Mouse (Mus musculus) megakaryocyte, embryonic 14.5 days (primary cell): Measurements from ENCODE around the gene Trim60.

Experiments used
- FLI1 ChIP-seq: IDR thresholded peaks from 2 replicates; pipeline ENCODE4 v1.6.1; 2012; ENCODE audit warnings: low read length, inconsistent platforms, mixed read lengths
- GATA1 ChIP-seq: IDR thresholded peaks from 3 replicates; pipeline ENCODE4 v1.6.1; 2012; ENCODE audit warnings: mixed read lengths, low read length, inconsistent platforms, borderline replicate concordance

DNA sequence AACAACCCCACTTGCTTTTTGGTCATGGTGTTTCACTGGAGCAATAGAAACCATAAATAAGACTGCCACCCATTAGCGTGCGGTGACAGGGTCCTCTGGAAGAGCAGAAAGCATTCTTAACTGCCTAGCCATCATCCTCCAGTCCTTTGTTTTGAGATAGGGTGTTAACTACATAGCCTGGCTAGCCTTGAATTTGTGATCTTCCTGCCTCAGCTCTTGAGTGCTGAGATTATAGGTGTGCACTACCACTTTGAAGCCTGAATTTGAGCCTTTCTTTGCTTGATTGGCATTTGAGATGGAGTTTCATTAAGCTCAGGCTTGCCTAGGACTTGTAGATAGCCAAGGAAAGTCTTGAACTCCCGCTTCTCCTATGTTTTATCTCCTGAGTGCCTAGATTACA is 35.2 kb upstream of the Trim60 start:
- TF ChIP-seq GATA1: no peak
- TF ChIP-seq FLI1: no peak
